Mouse (Mus musculus): ENCODE data around the gene Rab20. TPM values are rescaled to one million over a fixed set of nuclear protein-coding genes. Genes with fewer than 3 reads are reported as not detected.

Rab20 gene
- polyA plus RNA-seq, 1 experiment from 2014 or later = 1.0 TPM

- ATAC-seq (no peak), DNase-seq (ENCODE audit: low spot score) (no peak)
- H3K4me2 ChIP-seq (ENCODE audit: low read length) = no peak overlapping the region
- 90% methylated on average over 12 of the region's 12 CpGs for WGBS
- H3K4me1 ChIP-seq (ENCODE audit: control insufficient read depth, insufficient read depth, low read length) = peaks cover 2% of the 10 kb centered on the region; the same call in 1 of the 2 replicates
- no peak overlapping the region for H3K4me3 ChIP-seq (ENCODE audit: low read depth, low read length)
- H3K9ac ChIP-seq (ENCODE audit: low read length) = no peak overlapping the region
- no peaks in the 10 kb centered on the region for H3K9me3 ChIP-seq (replicated peaks; ENCODE audit: control insufficient read depth, low read length)
- H3K27me3 ChIP-seq (replicated peaks; ENCODE audit: control insufficient read depth, insufficient read depth, low read length) = no peaks in the 10 kb centered on the region
- no peaks in the 10 kb centered on the region for H3K36me3 ChIP-seq (ENCODE audit: control insufficient read depth, insufficient read depth, low read length)
- no peak overlapping the region for H3K27ac ChIP-seq (ENCODE audit: low read depth, low read length)
Measured at GRCm38 (mm10) chr8:11463889-11464706, 14.4 kb downstream of the Rab20 start.

GRCm38 (mm10) chr8:11463541-11463888 is 15.0 kb downstream of the Rab20 start:
- no peaks in the 10 kb centered on the region for H3K9me3 ChIP-seq (replicated peaks; ENCODE audit: control insufficient read depth, low read length)
- no peaks in the 10 kb centered on the region for H3K36me3 ChIP-seq (ENCODE audit: control insufficient read depth, insufficient read depth, low read length)
- peaks cover 2% of the 10 kb centered on the region; the same call in 1 of the 2 replicates for H3K4me1 ChIP-seq (ENCODE audit: control insufficient read depth, insufficient read depth, low read length)
- no peak overlapping the region for H3K27ac ChIP-seq (ENCODE audit: low read depth, low read length)
- WGBS = 98% methylated on average over 2 of the region's 2 CpGs
- ATAC-seq (no peak), DNase-seq (ENCODE audit: low spot score) (no peak)
- no peak overlapping the region for H3K4me2 ChIP-seq (ENCODE audit: low read length)
- H3K4me3 ChIP-seq (ENCODE audit: low read depth, low read length) = no peak overlapping the region
- no peaks in the 10 kb centered on the region for H3K27me3 ChIP-seq (replicated peaks; ENCODE audit: control insufficient read depth, insufficient read depth, low read length)
- H3K9ac ChIP-seq (ENCODE audit: low read length) = no peak overlapping the region

- Histone ChIP-seq H3K9me3 (replicated peaks; ENCODE audit: control insufficient read depth, low read length) (no peaks in the 10 kb centered on the region), H3K27me3 (replicated peaks; ENCODE audit: control insufficient read depth, insufficient read depth, low read length) (no peaks in the 10 kb centered on the region), H3K4me2 (ENCODE audit: low read length) (no peak overlapping the region), H3K36me3 (ENCODE audit: control insufficient read depth, insufficient read depth, low read length) (no peaks in the 10 kb centered on the region), H3K27ac (ENCODE audit: low read depth, low read length) (no peak overlapping the region), H3K4me3 (ENCODE audit: low read depth, low read length) (no peak overlapping the region), H3K4me1 (ENCODE audit: control insufficient read depth, insufficient read depth, low read length) (peaks cover 2% of the 10 kb centered on the region; the same call in 1 of the 2 replicates), H3K9ac (ENCODE audit: low read length) (no peak overlapping the region)
- ATAC-seq = no peak
- no peak for DNase-seq (ENCODE audit: low spot score)
- 94% methylated on average over 4 of the region's 4 CpGs for WGBS
Measured at GRCm38 (mm10) chr8:11462641-11463040, 15.9 kb downstream of the Rab20 start.

GRCm38 (mm10) chr8:11461847-11462246 is 16.7 kb downstream of the Rab20 start:
- ATAC-seq = no peak
- DNase-seq (ENCODE audit: low spot score) = no peak
- WGBS = 83% methylated on average over 2 of the region's 2 CpGs
- Histone ChIP-seq H3K4me1 (ENCODE audit: control insufficient read depth, insufficient read depth, low read length) (peaks cover 2% of the 10 kb centered on the region; the same call in 1 of the 2 replicates), H3K4me3 (ENCODE audit: low read depth, low read length) (no peak overlapping the region), H3K36me3 (ENCODE audit: control insufficient read depth, insufficient read depth, low read length) (no peaks in the 10 kb centered on the region), H3K9me3 (replicated peaks; ENCODE audit: control insufficient read depth, low read length) (no peaks in the 10 kb centered on the region), H3K4me2 (ENCODE audit: low read length) (no peak overlapping the region), H3K27me3 (replicated peaks; ENCODE audit: control insufficient read depth, insufficient read depth, low read length) (no peaks in the 10 kb centered on the region), H3K27ac (ENCODE audit: low read depth, low read length) (no peak overlapping the region), H3K9ac (ENCODE audit: low read length) (no peak overlapping the region)

GRCm38 (mm10) chr8:11460934-11461333 is 17.6 kb downstream of the Rab20 start:
- WGBS = 54% methylated on average over 2 of the region's 2 CpGs
- H3K9me3 ChIP-seq (replicated peaks; ENCODE audit: control insufficient read depth, low read length) = no peaks in the 10 kb centered on the region
- no peaks in the 10 kb centered on the region for H3K27me3 ChIP-seq (replicated peaks; ENCODE audit: control insufficient read depth, insufficient read depth, low read length)
- H3K27ac ChIP-seq (ENCODE audit: low read depth, low read length) = no peak overlapping the region
- H3K4me2 ChIP-seq (ENCODE audit: low read length) = no peak overlapping the region
- no peaks in the 10 kb centered on the region for H3K4me1 ChIP-seq (ENCODE audit: control insufficient read depth, insufficient read depth, low read length)
- H3K36me3 ChIP-seq (ENCODE audit: control insufficient read depth, insufficient read depth, low read length) = no peaks in the 10 kb centered on the region
- no peak overlapping the region for H3K4me3 ChIP-seq (ENCODE audit: low read depth, low read length)
- no peak for DNase-seq (ENCODE audit: low spot score)
- H3K9ac ChIP-seq (ENCODE audit: low read length) = no peak overlapping the region
- ATAC-seq = no peak

GRCm38 (mm10) chr8:11459016-11459415 is 19.5 kb downstream of the Rab20 start:
- ATAC-seq (no peak), DNase-seq (ENCODE audit: low spot score) (no peak)
- no peaks in the 10 kb centered on the region for H3K27me3 ChIP-seq (replicated peaks; ENCODE audit: control insufficient read depth, insufficient read depth, low read length)
- H3K4me1 ChIP-seq (ENCODE audit: control insufficient read depth, insufficient read depth, low read length) = no peaks in the 10 kb centered on the region
- no peak overlapping the region for H3K4me2 ChIP-seq (ENCODE audit: low read length)
- 74% methylated on average over 5 of the region's 5 CpGs for WGBS
- no peaks in the 10 kb centered on the region for H3K9me3 ChIP-seq (replicated peaks; ENCODE audit: control insufficient read depth, low read length)
- no peak overlapping the region for H3K27ac ChIP-seq (ENCODE audit: low read depth, low read length)
- H3K4me3 ChIP-seq (ENCODE audit: low read depth, low read length) = no peak overlapping the region
- no peaks in the 10 kb centered on the region for H3K36me3 ChIP-seq (ENCODE audit: control insufficient read depth, insufficient read depth, low read length)
- H3K9ac ChIP-seq (ENCODE audit: low read length) = no peak overlapping the region

DNA sequence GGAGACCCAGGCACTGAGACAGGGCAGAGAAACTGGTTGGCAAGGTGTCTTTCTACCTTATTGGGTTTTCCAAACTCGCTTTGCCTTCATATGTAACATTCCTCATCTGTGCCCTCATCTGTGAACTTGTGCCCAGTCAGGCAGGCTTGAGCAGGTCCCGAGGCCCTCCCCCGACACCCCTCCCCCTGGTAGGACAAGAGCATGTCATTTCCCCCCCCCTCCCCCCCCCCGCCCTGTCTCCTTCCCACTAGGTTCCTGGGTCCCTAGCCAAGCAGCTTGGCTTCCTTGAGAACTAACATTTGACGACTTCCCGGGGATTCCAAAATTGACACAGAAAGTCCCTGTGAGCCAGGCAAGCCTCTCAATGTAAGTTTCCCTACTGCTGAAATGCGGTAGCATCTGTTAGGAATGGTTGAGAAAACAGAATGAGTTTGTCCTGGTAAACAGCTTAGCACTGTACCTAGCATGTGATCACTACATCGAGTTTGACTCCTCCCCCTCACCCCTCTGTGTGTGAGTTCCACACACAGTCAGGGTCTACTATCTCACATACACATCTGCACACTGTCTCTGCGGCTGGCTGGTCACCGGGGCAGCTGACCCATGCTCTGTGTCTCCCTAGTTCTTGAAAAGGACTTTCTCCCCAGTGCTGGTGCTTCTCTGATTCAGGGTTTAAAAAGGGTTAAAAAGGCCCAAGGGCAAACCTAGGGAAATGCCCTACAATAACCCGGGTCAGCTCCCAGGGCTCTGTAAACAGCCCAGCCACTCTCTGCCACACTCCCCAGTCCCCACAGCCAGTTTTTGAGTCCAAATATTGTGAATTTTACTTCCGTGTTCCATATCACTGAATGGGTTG is 20.3 kb downstream of the Rab20 start:
- Histone ChIP-seq H3K4me1 (ENCODE audit: control insufficient read depth, insufficient read depth, low read length) (no peaks in the 10 kb centered on the region), H3K4me2 (ENCODE audit: low read length) (no peak overlapping the region), H3K36me3 (ENCODE audit: control insufficient read depth, insufficient read depth, low read length) (no peaks in the 10 kb centered on the region), H3K4me3 (ENCODE audit: low read depth, low read length) (no peak overlapping the region), H3K27ac (ENCODE audit: low read depth, low read length) (no peak overlapping the region), H3K27me3 (replicated peaks; ENCODE audit: control insufficient read depth, insufficient read depth, low read length) (no peaks in the 10 kb centered on the region), H3K9me3 (replicated peaks; ENCODE audit: control insufficient read depth, low read length) (no peaks in the 10 kb centered on the region), H3K9ac (ENCODE audit: low read length) (no peak overlapping the region)
- 59% methylated on average over 12 of the region's 12 CpGs for WGBS
- no peak for ATAC-seq
- peak; percentile 25 for DNase-seq (ENCODE audit: low spot score)

DNA sequence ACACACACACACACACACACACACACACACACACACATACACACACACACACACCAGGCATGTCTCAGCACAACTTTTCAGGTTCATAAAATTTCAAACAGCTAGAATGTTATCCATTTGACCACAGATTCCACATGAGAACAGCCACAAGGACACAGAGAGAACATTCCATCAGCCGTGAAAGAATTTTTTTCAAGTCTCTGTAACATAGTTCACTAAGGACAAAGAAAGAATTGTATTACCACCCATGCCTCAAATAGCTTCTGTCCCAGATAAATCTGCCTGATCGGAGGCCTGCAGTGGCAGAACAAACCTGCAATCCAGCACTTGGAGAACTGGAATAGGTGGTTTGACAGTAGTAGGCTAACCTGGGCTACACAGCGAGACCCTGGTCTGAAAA is 21.2 kb downstream of the Rab20 start:
- 63% methylated on average over 3 of the region's 3 CpGs for WGBS
- H3K36me3 ChIP-seq (ENCODE audit: control insufficient read depth, insufficient read depth, low read length) = no peaks in the 10 kb centered on the region
- H3K27me3 ChIP-seq (replicated peaks; ENCODE audit: control insufficient read depth, insufficient read depth, low read length) = no peaks in the 10 kb centered on the region
- H3K9ac ChIP-seq (ENCODE audit: low read length) = no peak overlapping the region
- H3K9me3 ChIP-seq (replicated peaks; ENCODE audit: control insufficient read depth, low read length) = no peaks in the 10 kb centered on the region
- DNase-seq (ENCODE audit: low spot score) (no peak), ATAC-seq (no peak)
- no peak overlapping the region for H3K4me2 ChIP-seq (ENCODE audit: low read length)
- H3K4me1 ChIP-seq (ENCODE audit: control insufficient read depth, insufficient read depth, low read length) = no peaks in the 10 kb centered on the region
- no peak overlapping the region for H3K4me3 ChIP-seq (ENCODE audit: low read depth, low read length)
- no peak overlapping the region for H3K27ac ChIP-seq (ENCODE audit: low read depth, low read length)

GRCm38 (mm10) chr8:11454228-11454627 is 24.3 kb downstream of the Rab20 start:
- Histone ChIP-seq H3K4me2 (ENCODE audit: low read length) (no peak overlapping the region), H3K27ac (ENCODE audit: low read depth, low read length) (no peak overlapping the region), H3K4me3 (ENCODE audit: low read depth, low read length) (no peak overlapping the region), H3K27me3 (replicated peaks; ENCODE audit: control insufficient read depth, insufficient read depth, low read length) (no peaks in the 10 kb centered on the region), H3K9me3 (replicated peaks; ENCODE audit: control insufficient read depth, low read length) (no peaks in the 10 kb centered on the region), H3K4me1 (ENCODE audit: control insufficient read depth, insufficient read depth, low read length) (no peaks in the 10 kb centered on the region), H3K9ac (ENCODE audit: low read length) (no peak overlapping the region), H3K36me3 (ENCODE audit: control insufficient read depth, insufficient read depth, low read length) (no peaks in the 10 kb centered on the region)
- 27% methylated on average over 12 of the region's 12 CpGs for WGBS
- no peak for DNase-seq (ENCODE audit: low spot score)
- no peak for ATAC-seq

All from forebrain, embryonic 14.5 days (tissue).